Mouse (Mus musculus) limb, embryonic 12.5 days (tissue): ENCODE data around the gene Anxa8. TPM values are rescaled to one million over a fixed set of nuclear protein-coding genes. Genes with fewer than 3 reads are reported as not detected.

Experiments used
- polyA plus RNA-seq: library from polyadenylated mRNA; unstranded; fragments of >200 nt; fragmentation: Nextera tagmentation; extraction: Ambion mirVana; gene quantifications from 2 replicates; pipeline ENCODE4 v1.2.1, GENCODE M21; 2016

The Anxa8 gene
- polyA plus RNA-seq, 1 experiment from 2014 or later: 6.1 TPM

Other genes with a start within 250 kb of the Anxa8 start
- gene Gdf10, start 162.4 kb upstream of the Anxa8 start, polyA plus RNA-seq: 11.9 and 14.2 TPM in 2 replicates
- gene Gdf2, start 144.9 kb upstream of the Anxa8 start, polyA plus RNA-seq: not detected in 2 replicates
- not detected in 2 replicates for gene Rbp3, start 132.0 kb upstream of the Anxa8 start, polyA plus RNA-seq
- gene Zfp488, start 107.2 kb upstream of the Anxa8 start, polyA plus RNA-seq: 0.10 and 0.18 TPM in 2 replicates
- not detected in 2 replicates for gene Gm30083, start 70.8 kb upstream of the Anxa8 start, polyA plus RNA-seq
- gene Gm5460, start 69.2 kb upstream of the Anxa8 start, polyA plus RNA-seq: not detected in 2 replicates
- gene Antxrl, start 33.3 kb upstream of the Anxa8 start, polyA plus RNA-seq: not detected in 2 replicates
- gene A630023A22Rik, start 16.8 kb downstream of the Anxa8 start, polyA plus RNA-seq: not detected in 2 replicates
- gene Npy4r, start 66.5 kb downstream of the Anxa8 start, polyA plus RNA-seq: not detected in 2 replicates
- gene Gprin2, start 115.7 kb downstream of the Anxa8 start, polyA plus RNA-seq: 1.7 and 2.4 TPM in 2 replicates
- gene Syt15, start 133.6 kb downstream of the Anxa8 start, polyA plus RNA-seq: 0.12 and 0.16 TPM in 2 replicates
- 14.9 and 15.8 TPM in 2 replicates for gene Shld2, start 224.5 kb downstream of the Anxa8 start, polyA plus RNA-seq
- gene Glud1, start 224.7 kb downstream of the Anxa8 start, polyA plus RNA-seq: 86.5 and 93.6 TPM in 2 replicates